Mouse (Mus musculus): ENCODE measurements at regions not wholly inside any gene's neighbourhood (a gene's known extent, or its start where the extent isn't known, plus 50 kb on each side); places are given as distances from the start of the nearest gene placed in this dataset.

DNA sequence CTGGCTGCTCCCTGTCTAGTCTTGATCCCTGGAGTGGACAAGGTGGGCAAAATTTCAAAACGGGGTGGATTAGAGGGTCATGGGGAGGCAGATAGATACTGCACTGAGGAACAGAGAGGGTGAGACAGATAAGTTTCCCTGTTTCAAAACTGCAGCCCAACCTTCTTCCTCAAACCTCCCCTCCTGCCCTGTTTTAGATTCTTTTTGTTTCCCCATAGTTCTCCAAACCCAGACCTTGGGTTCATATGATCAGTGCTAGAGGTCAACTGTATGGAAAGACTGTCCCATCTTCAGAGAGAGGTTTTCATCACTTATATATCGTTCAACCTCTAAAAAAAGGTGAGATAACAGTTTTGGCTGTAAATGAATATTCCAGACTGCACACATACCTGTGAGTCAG, 152.1 kb upstream of the Spdye4c start:
- no peak for TF ChIP-seq EP300 (IDR thresholded peaks at IDR 0.05; ENCODE audit: low read depth)
- TF ChIP-seq CTCF (IDR thresholded peaks at IDR 0.05; ENCODE audit: low read depth): no peak
- H3K27me3 ChIP-seq (ENCODE audit: control insufficient read depth, insufficient read depth, low read length): no peaks in the 10 kb centered on the region

DNA sequence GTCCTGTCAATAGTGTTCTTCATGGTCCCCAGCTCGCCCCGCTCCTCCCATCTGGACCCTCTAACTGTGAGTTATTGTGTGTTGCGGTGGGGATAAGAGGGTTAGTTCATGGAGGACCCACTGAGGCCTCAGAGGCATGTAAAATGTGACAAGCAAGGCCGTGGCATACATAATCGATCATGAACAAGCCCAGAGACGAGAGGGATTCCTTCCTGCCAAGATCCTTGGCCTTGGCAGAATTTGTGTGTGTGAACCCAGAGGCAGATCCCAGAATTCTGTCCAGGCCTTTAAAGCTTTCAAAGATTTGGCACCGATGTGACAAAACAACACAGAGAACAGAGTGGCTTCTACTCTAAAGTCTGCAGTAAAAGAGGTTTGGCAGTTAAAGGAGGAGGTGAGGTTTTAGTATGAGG, 146.4 kb upstream of the Spdye4c start:
- Histone ChIP-seq H3K4me2 (ENCODE audit: low read depth) (no peak overlapping the region), H3K36me3 (replicated peaks; ENCODE audit: control insufficient read depth, insufficient read depth, low read depth) (no peaks in the 10 kb centered on the region), H3K27me3 (ENCODE audit: control insufficient read depth, insufficient read depth, low read length) (no peaks in the 10 kb centered on the region), H3K27ac (no peak overlapping the region), H3K4me3 (ENCODE audit: insufficient read depth in 1 of 2, low read depth in 2 of 2, low read length in 2 of 2) (no peak overlapping the region), H3K9ac (replicated peaks) (no peak overlapping the region), H3K9me3 (ENCODE audit: control insufficient read depth, low read length) (no peaks in the 10 kb centered on the region), H3K4me1 (replicated peaks; ENCODE audit: control insufficient read depth in 2 of 2, insufficient read depth in 2 of 2, low read length in 1 of 2) (no peaks in the 10 kb centered on the region)
- WGBS (ENCODE audit: insufficient replicate concordance): 67% methylated on average over 7 of the region's 7 CpGs
- ATAC-seq (ENCODE audit: insufficient read depth) (no peak), DNase-seq (ENCODE audit: low read depth in 3 of 3, low spot score in 3 of 3) (no peak)
- TF ChIP-seq CTCF (IDR thresholded peaks at IDR 0.05; ENCODE audit: low read depth) (no peak), EP300 (IDR thresholded peaks at IDR 0.05; ENCODE audit: low read depth) (no peak)

More for the DNA sequence above, 152.1 kb upstream of the Spdye4c start:
- Histone ChIP-seq H3K4me2 (ENCODE audit: low read depth) (no peak overlapping the region), H3K36me3 (replicated peaks; ENCODE audit: control insufficient read depth, insufficient read depth, low read depth) (no peaks in the 10 kb centered on the region), H3K9ac (replicated peaks) (no peak overlapping the region), H3K27ac (no peak overlapping the region), H3K9me3 (ENCODE audit: control insufficient read depth, low read length) (no peaks in the 10 kb centered on the region), H3K4me1 (replicated peaks; ENCODE audit: control insufficient read depth in 2 of 2, insufficient read depth in 2 of 2, low read length in 1 of 2) (peaks cover 0 to 5% of the 10 kb centered on the region in 2 experiments; a peak in 2 of 4 replicates), H3K4me3 (ENCODE audit: insufficient read depth in 1 of 2, low read depth in 2 of 2, low read length in 2 of 2) (no peak overlapping the region)
- no peak for DNase-seq (ENCODE audit: low read depth in 3 of 3, low spot score in 3 of 3)
- WGBS (ENCODE audit: insufficient replicate concordance): 42% methylated on average over 2 of the region's 2 CpGs
- ATAC-seq (ENCODE audit: insufficient read depth): no peak

DNA sequence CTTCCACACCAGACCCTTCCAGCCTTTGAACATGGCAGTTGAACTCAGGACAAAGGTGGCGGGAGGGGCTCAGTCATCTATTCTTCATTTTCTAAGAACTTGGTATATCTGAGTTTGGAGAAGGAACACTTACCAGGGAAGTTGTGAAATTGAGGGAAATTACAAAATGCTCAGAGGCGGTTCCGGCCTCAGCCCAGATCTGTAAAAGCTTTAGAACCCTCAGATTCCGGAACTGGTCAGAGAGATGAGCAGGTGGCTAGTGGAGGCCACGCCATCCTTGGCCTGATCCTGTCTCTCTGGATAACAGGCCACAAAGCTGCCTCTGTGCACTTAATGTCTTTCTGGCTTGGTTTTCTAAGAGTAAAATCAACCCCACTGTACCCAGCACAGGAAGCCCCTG, 145.6 kb upstream of the Spdye4c start:
- ATAC-seq (ENCODE audit: insufficient read depth) (no peak), DNase-seq (ENCODE audit: low read depth in 3 of 3, low spot score in 3 of 3) (no peak)
- Histone ChIP-seq H3K27ac (no peak overlapping the region), H3K36me3 (replicated peaks; ENCODE audit: control insufficient read depth, insufficient read depth, low read depth) (no peaks in the 10 kb centered on the region), H3K4me3 (ENCODE audit: insufficient read depth in 1 of 2, low read depth in 2 of 2, low read length in 2 of 2) (no peak overlapping the region), H3K27me3 (ENCODE audit: control insufficient read depth, insufficient read depth, low read length) (no peaks in the 10 kb centered on the region), H3K4me1 (replicated peaks; ENCODE audit: control insufficient read depth in 2 of 2, insufficient read depth in 2 of 2, low read length in 1 of 2) (no peaks in the 10 kb centered on the region), H3K9me3 (ENCODE audit: control insufficient read depth, low read length) (no peaks in the 10 kb centered on the region), H3K4me2 (ENCODE audit: low read depth) (no peak overlapping the region), H3K9ac (replicated peaks) (no peak overlapping the region)
- TF ChIP-seq EP300 (IDR thresholded peaks at IDR 0.05; ENCODE audit: low read depth): no peak
- TF ChIP-seq CTCF (IDR thresholded peaks at IDR 0.05; ENCODE audit: low read depth): no peak
- 65% methylated on average over 5 of the region's 5 CpGs for WGBS (ENCODE audit: insufficient replicate concordance)

DNA sequence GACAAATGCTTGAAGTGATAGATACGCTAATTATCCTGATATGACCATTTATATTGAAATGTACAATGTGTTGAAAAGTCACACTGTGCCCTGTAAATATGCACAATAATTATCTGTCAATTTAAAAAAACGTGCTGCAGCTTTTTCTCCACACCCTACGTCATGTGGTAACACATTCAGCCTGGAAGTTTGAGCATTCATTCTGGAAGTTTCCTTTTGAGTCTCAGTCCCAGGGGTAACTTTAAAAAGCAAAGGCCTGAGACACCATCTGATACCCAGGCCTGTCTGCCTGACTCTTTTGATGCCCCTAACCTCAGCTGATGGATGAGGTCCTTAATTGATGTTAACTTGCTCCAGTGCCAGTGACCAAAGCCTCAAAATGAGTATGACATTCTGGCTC, 141.7 kb upstream of the Spdye4c start:
- no peaks in the 10 kb centered on the region for H3K27me3 ChIP-seq (ENCODE audit: control insufficient read depth, insufficient read depth, low read length)
- ATAC-seq (ENCODE audit: insufficient read depth) (no peak), DNase-seq (ENCODE audit: low read depth in 3 of 3, low spot score in 3 of 3) (no peak)
- H3K4me1 ChIP-seq (replicated peaks; ENCODE audit: control insufficient read depth in 2 of 2, insufficient read depth in 2 of 2, low read length in 1 of 2): no peaks in the 10 kb centered on the region
- no peak for TF ChIP-seq EP300 (IDR thresholded peaks at IDR 0.05; ENCODE audit: low read depth)
- no peak for TF ChIP-seq CTCF (IDR thresholded peaks at IDR 0.05; ENCODE audit: low read depth)
- H3K36me3 ChIP-seq (replicated peaks; ENCODE audit: control insufficient read depth, insufficient read depth, low read depth): no peaks in the 10 kb centered on the region
- no peak overlapping the region for H3K4me3 ChIP-seq (ENCODE audit: insufficient read depth in 1 of 2, low read depth in 2 of 2, low read length in 2 of 2)
- H3K9me3 ChIP-seq (ENCODE audit: control insufficient read depth, low read length): no peaks in the 10 kb centered on the region
- no peak overlapping the region for H3K4me2 ChIP-seq (ENCODE audit: low read depth)
- H3K27ac ChIP-seq: no peak overlapping the region
- H3K9ac ChIP-seq (replicated peaks): no peak overlapping the region
- WGBS (ENCODE audit: insufficient replicate concordance): 58% methylated on average over 3 of the region's 3 CpGs

DNA sequence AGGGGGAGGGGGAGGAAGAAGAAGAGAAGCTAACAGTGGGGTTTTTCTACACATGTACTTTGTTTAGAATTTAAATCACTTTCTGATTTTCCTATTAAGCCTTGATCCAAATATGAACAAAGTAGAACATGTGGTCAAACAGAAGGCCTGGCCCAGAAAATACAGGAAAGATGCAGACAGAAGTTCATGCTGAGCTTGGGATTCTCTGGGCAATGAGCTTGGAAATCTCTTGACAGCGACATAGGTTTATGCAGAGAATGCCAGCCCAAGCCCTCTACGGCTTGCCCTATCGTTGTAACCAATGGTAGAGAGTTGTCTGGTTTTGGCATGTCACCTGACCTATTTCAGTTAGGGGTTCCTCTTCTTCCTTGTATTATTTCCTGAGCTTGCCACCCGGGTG, 141.0 kb upstream of the Spdye4c start:
- Histone ChIP-seq H3K4me2 (ENCODE audit: low read depth) (no peak overlapping the region), H3K36me3 (replicated peaks; ENCODE audit: control insufficient read depth, insufficient read depth, low read depth) (no peaks in the 10 kb centered on the region), H3K27me3 (ENCODE audit: control insufficient read depth, insufficient read depth, low read length) (no peaks in the 10 kb centered on the region), H3K27ac (no peak overlapping the region), H3K9ac (replicated peaks) (no peak overlapping the region), H3K9me3 (ENCODE audit: control insufficient read depth, low read length) (no peaks in the 10 kb centered on the region), H3K4me3 (ENCODE audit: insufficient read depth in 1 of 2, low read depth in 2 of 2, low read length in 2 of 2) (no peak overlapping the region), H3K4me1 (replicated peaks; ENCODE audit: control insufficient read depth in 2 of 2, insufficient read depth in 2 of 2, low read length in 1 of 2) (no peaks in the 10 kb centered on the region)
- TF ChIP-seq CTCF (IDR thresholded peaks at IDR 0.05; ENCODE audit: low read depth) (no peak), EP300 (IDR thresholded peaks at IDR 0.05; ENCODE audit: low read depth) (no peak)
- WGBS (ENCODE audit: insufficient replicate concordance): 59% methylated on average over 4 of the region's 4 CpGs
- DNase-seq (ENCODE audit: low read depth in 3 of 3, low spot score in 3 of 3): no peak
- no peak for ATAC-seq (ENCODE audit: insufficient read depth)

Data from liver, embryonic 14.5 days (tissue).